ENCODE assay signal across 9 mouse cellular contexts in genomic region chr2:153609058-153609457, GRCm38 (mm10). TPM values are rescaled to one million over a fixed set of nuclear protein-coding genes. Genes with fewer than 3 reads are reported as not detected.
DNase-seq lines count a peak whose midpoint lies in the region; ATAC-seq and TF ChIP-seq lines count a peak whose summit lies in the region.
"Had no signal": no experiment of that assay in that cellular context is flagged by ENCODE, and none has a peak within 500 bp of the region (broad histone marks: within the 10 kb centered on the region; RNA-seq: fewer than 3 reads in every experiment).

No protein-coding gene starts in this region.

- no peak overlapping the region for H3K4me3 ChIP-seq in heart, embryonic 15.5 days
- no peak overlapping the region for H3K4me3 ChIP-seq in heart, embryonic 10.5 days
- H3K4me3 ChIP-seq in G1E (ENCODE audit: low read depth, low read length): peak overlapping the region; percentile 11; the same call in 1 of the 2 replicates
- H3K4me3 ChIP-seq: hindbrain, embryonic 12.5 days; midbrain, embryonic 13.5 days had no signal

- H3K9ac ChIP-seq in heart, embryonic 15.5 days: no peak overlapping the region
- H3K9ac ChIP-seq: midbrain, embryonic 13.5 days had no signal

- H3K27ac ChIP-seq in heart, embryonic 15.5 days: 0 out of 2 replicates have a peak overlapping the region, but pooled peaks have one; percentile 23
- no peak overlapping the region for H3K27ac ChIP-seq in heart, embryonic 10.5 days
- H3K27ac ChIP-seq: hindbrain, embryonic 12.5 days had no signal

- DNase-seq in heart, embryonic 10.5 days (ENCODE audit: low spot score): no peak
- DNase-seq in G1E (ENCODE audit: low spot score): no peak
- DNase-seq in MN1 (ENCODE audit: low spot score): peak; percentile 28
- DNase-seq in kidney, postnatal 10 days: peak; percentile 47
- DNase-seq in right cerebral cortex, postnatal 14 days: no peak

- no peak for TF ChIP-seq CTCF in G1E (IDR thresholded peaks at IDR 0.05; ENCODE audit: low read depth, low read length)

- H3K36me3 ChIP-seq in heart, embryonic 15.5 days: no peaks in the 10 kb centered on the region
- H3K36me3 ChIP-seq in heart, embryonic 10.5 days: no peaks in the 10 kb centered on the region
- H3K36me3 ChIP-seq in G1E (replicated peaks): no peaks in the 10 kb centered on the region
- H3K36me3 ChIP-seq: hindbrain, embryonic 12.5 days; midbrain, embryonic 13.5 days had no signal

- peaks cover 46% of the 10 kb centered on the region for H3K4me1 ChIP-seq in heart, embryonic 15.5 days (replicated peaks)
- peaks cover 54% of the 10 kb centered on the region for H3K4me1 ChIP-seq in heart, embryonic 10.5 days
- H3K4me1 ChIP-seq in G1E (ENCODE audit: insufficient read depth, low read depth, low read length): peaks cover 89% of the 10 kb centered on the region

- WGBS in heart, embryonic 15.5 days: 80% methylated on average over 8 of the region's 8 CpGs
- 68% methylated on average over 8 of the region's 8 CpGs for WGBS in heart, embryonic 10.5 days

- no peaks in the 10 kb centered on the region for H3K27me3 ChIP-seq in heart, embryonic 15.5 days
- no peaks in the 10 kb centered on the region for H3K27me3 ChIP-seq in heart, embryonic 10.5 days (ENCODE audit: insufficient read depth, poor library complexity, severe bottlenecking)
- H3K27me3 ChIP-seq in G1E (ENCODE audit: insufficient read depth, low read length): no peaks in the 10 kb centered on the region; the same call in 1 of the 2 replicates
- H3K27me3 ChIP-seq: hindbrain, embryonic 12.5 days; midbrain, embryonic 13.5 days had no signal

- H3K9me3 ChIP-seq in heart, embryonic 15.5 days (replicated peaks): no peaks in the 10 kb centered on the region
- H3K9me3 ChIP-seq in heart, embryonic 10.5 days: no peaks in the 10 kb centered on the region
- H3K9me3 ChIP-seq in G1E (replicated peaks): no peaks in the 10 kb centered on the region
- H3K9me3 ChIP-seq: hindbrain, embryonic 12.5 days; midbrain, embryonic 13.5 days had no signal

- no peak overlapping the region for H3K4me2 ChIP-seq in heart, embryonic 15.5 days
- H3K4me2 ChIP-seq: hindbrain, embryonic 12.5 days; midbrain, embryonic 13.5 days had no signal

- no peak for ATAC-seq in heart, embryonic 15.5 days (replicated peaks; ENCODE audit: insufficient number of reproducible peaks, insufficient read depth, low FRiP score, low read depth)
- no peak for ATAC-seq in G1E (ENCODE audit: extremely low read depth, insufficient number of reproducible peaks, low FRiP score, poor library complexity, severe bottlenecking)
- no peak for ATAC-seq in CD4-positive, CD25-positive, alpha-beta regulatory T cell, adult 4 months

RNA-seq across cellular contexts. Expression of gene Commd7, which starts 23.5 kb away (rescaled TPM):
- polyA plus RNA-seq in heart, embryonic 15.5 days (2015; fragmentation: Nextera tagmentation; extraction: Ambion mirVana): 52.4 and 57.0 TPM in 2 replicates
- polyA plus RNA-seq in heart, embryonic 10.5 days (2016; fragmentation: Nextera tagmentation; extraction: Ambion mirVana): 64.8 and 68.6 TPM in 2 replicates
- 19.1 and 20.9 TPM in 2 replicates for total RNA-seq in G1E (2014; fragmentation: Nextera tagmentation)
- total RNA-seq in G1E (2017): 30.9 and 34.7 TPM in 2 replicates
- polyA plus RNA-seq in G1E (2012): 26.5 and 29.7 TPM in 2 replicates
- polyA plus RNA-seq in CD4-positive, CD25-positive, alpha-beta regulatory T cell, adult 4 months (2017; shearing (Covaris generic)): 100 to 1,000 TPM; 106 to 117 TPM

RNA-seq across cellular contexts. Expression of gene Dnmt3b, which starts 40.2 kb away (rescaled TPM):
- polyA plus RNA-seq in heart, embryonic 15.5 days (2015; fragmentation: Nextera tagmentation; extraction: Ambion mirVana): 3.6 and 10.6 TPM in 2 replicates
- polyA plus RNA-seq in heart, embryonic 10.5 days (2016; fragmentation: Nextera tagmentation; extraction: Ambion mirVana): 10.2 and 17.0 TPM in 2 replicates
- total RNA-seq in G1E (2014; fragmentation: Nextera tagmentation): 17.5 and 18.9 TPM in 2 replicates
- 10.3 and 11.2 TPM in 2 replicates for total RNA-seq in G1E (2017)
- polyA plus RNA-seq in G1E (2012): 27.9 and 32.5 TPM in 2 replicates
- polyA plus RNA-seq in CD4-positive, CD25-positive, alpha-beta regulatory T cell, adult 4 months (2017; shearing (Covaris generic)): 1 to 10 TPM; 3.6 to 5.7 TPM

Comparison
In these comparisons a context has a peak if more than half of its experiments do, and no peak if none do; other contexts are left out.
1. DNase-seq: peak in MN1 (single experiment) and kidney, postnatal 10 days (single experiment); none in heart, embryonic 10.5 days (single experiment), G1E (single experiment) and right cerebral cortex, postnatal 14 days (single experiment).